Mouse (Mus musculus): ENCODE measurements around the gene Dok5. TPM values are rescaled to one million over a fixed set of nuclear protein-coding genes. Genes with fewer than 3 reads are reported as not detected.

The Dok5 gene
- polyA plus RNA-seq, 1 experiment from 2014 or later, result 6.1 TPM

DNA sequence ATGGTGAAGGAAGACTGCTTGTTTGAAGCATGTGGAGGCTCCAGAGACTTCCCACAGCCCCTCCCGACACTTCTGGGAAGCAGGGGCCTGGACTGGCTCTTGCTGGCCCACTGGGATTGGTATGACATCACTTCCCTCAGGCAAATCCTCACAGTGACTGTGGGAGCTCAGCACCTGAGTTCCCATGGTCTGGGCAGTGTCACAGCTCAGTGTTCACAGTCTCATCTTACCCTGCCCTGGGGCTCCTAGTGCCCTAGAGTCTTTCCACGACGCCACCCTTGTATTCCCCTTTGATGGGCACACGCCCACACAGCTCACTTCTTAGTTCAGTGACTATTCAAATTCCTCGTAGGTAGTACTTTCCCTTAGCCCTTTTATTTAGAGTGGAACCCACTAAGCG, 71.4 kb downstream of the Dok5 start:
- Histone ChIP-seq H3K27ac (replicated peaks) (no peak overlapping the region), H3K9ac (no peak overlapping the region), H3K4me3 (no peak overlapping the region), H3K9me3 (peaks cover 15% of the 10 kb centered on the region; the same call in 1 of the 2 replicates), H3K27me3 (replicated peaks) (no peaks in the 10 kb centered on the region), H3K4me2 (no peak overlapping the region), H3K36me3 (peaks cover 6% of the 10 kb centered on the region; the same call in 1 of the 2 replicates), H3K4me1 (no peaks in the 10 kb centered on the region)
- ATAC-seq (ENCODE audit: extremely low read depth, insufficient number of reproducible peaks, low FRiP score, low TSS enrichment), result no peak
- WGBS, result 78% methylated on average over 6 of the region's 6 CpGs

DNA sequence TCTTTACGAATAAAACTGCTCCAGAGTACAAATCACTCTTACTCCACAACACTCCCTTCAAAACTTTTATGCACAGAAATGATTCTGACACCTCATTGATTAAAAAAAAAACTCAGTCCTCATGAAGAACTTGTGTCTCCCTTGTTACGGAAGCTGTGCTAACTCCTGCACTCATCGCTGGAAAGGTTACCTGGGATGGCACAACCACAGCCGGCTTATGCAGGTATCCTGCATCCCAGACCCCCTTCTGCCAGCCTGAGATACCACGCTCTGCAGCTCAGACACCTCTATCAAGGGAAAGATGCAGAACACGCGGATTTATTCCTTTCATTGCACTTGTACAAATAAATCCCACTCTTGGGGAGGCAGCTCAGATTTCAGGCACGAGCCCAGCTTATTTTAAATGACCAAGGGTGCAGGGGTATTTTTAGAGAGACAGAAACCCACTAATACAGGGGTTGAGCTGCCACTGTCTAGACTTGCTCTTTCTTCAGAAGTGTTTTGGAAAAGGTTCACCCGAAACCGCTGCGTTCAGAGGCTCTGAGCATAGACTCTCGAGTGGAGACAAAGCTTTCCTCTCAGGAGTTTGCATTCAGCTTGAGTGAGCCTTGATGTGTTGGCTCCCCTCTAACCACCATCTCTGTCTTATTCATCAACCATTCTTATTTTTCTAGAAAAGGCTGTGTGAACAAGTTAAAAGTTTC, 76.1 kb downstream of the Dok5 start:
- H3K36me3 ChIP-seq, result no peaks in the 10 kb centered on the region
- H3K9me3 ChIP-seq, result no peaks in the 10 kb centered on the region
- no peak overlapping the region for H3K4me3 ChIP-seq
- 65% methylated on average over 12 of the region's 12 CpGs for WGBS
- no peaks in the 10 kb centered on the region for H3K27me3 ChIP-seq (replicated peaks)
- no peaks in the 10 kb centered on the region for H3K4me1 ChIP-seq
- H3K9ac ChIP-seq, result no peak overlapping the region
- ATAC-seq (ENCODE audit: extremely low read depth, insufficient number of reproducible peaks, low FRiP score, low TSS enrichment), result no peak
- H3K27ac ChIP-seq (replicated peaks), result no peak overlapping the region
- H3K4me2 ChIP-seq, result no peak overlapping the region

GRCm38 (mm10) chr2:170808259-170808789, 76.7 kb downstream of the Dok5 start:
- Histone ChIP-seq H3K9me3 (no peaks in the 10 kb centered on the region), H3K4me2 (no peak overlapping the region), H3K4me3 (no peak overlapping the region), H3K27me3 (replicated peaks) (no peaks in the 10 kb centered on the region), H3K4me1 (no peaks in the 10 kb centered on the region), H3K36me3 (no peaks in the 10 kb centered on the region), H3K27ac (replicated peaks) (no peak overlapping the region), H3K9ac (no peak overlapping the region)
- 77% methylated on average over 10 of the region's 10 CpGs for WGBS
- ATAC-seq (ENCODE audit: extremely low read depth, insufficient number of reproducible peaks, low FRiP score, low TSS enrichment), result no peak

DNA sequence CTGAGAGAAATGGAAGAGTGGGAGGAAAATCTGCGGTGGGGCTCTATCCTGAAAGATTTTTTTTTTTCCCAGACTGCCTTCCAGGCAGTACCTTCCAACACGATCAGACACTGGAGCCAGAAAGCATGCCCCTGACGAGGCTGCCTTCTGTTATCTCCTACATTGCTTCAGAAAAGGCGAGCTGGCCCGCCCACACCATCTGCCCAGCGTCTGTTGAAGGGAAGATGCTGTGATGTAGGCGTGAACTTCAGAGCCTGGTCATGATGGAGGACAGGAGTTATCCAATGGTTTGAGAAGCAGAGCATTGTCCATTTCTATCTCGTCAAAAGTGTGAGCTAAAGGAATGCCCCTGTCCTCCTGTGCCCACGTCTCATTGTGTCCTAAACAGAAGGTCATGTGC, 79.7 kb downstream of the Dok5 start:
- no peaks in the 10 kb centered on the region for H3K27me3 ChIP-seq (replicated peaks)
- no peak overlapping the region for H3K4me2 ChIP-seq
- ATAC-seq (ENCODE audit: extremely low read depth, insufficient number of reproducible peaks, low FRiP score, low TSS enrichment), result no peak
- H3K36me3 ChIP-seq, result no peaks in the 10 kb centered on the region
- H3K4me3 ChIP-seq, result no peak overlapping the region
- H3K9me3 ChIP-seq, result no peaks in the 10 kb centered on the region
- no peak overlapping the region for H3K27ac ChIP-seq (replicated peaks)
- H3K4me1 ChIP-seq, result peaks cover 10% of the 10 kb centered on the region
- 32% methylated on average over 9 of the region's 9 CpGs for WGBS
- H3K9ac ChIP-seq, result no peak overlapping the region

- no peak for ATAC-seq (ENCODE audit: extremely low read depth, insufficient number of reproducible peaks, low FRiP score, low TSS enrichment)
- WGBS, result 13% methylated on average over 8 of the region's 8 CpGs
These were observed 84.7 kb downstream of the Dok5 start for GRCm38 (mm10) chr2:170816302-170816701.

GRCm38 (mm10) chr2:170817112-170817703, 85.6 kb downstream of the Dok5 start:
- Histone ChIP-seq H3K36me3 (peaks cover 7% of the 10 kb centered on the region; the same call in 1 of the 2 replicates), H3K9ac (no peak overlapping the region), H3K4me2 (no peak overlapping the region), H3K4me1 (peaks cover 19% of the 10 kb centered on the region), H3K27ac (replicated peaks) (no peak overlapping the region), H3K27me3 (replicated peaks) (no peaks in the 10 kb centered on the region), H3K4me3 (no peak overlapping the region), H3K9me3 (peaks cover 22% of the 10 kb centered on the region)
- 75% methylated on average over 4 of the region's 4 CpGs for WGBS
- no peak for ATAC-seq (ENCODE audit: extremely low read depth, insufficient number of reproducible peaks, low FRiP score, low TSS enrichment)

More at GRCm38 (mm10) chr2:170816302-170816701, 84.7 kb downstream of the Dok5 start:
- Histone ChIP-seq H3K36me3 (peaks cover 7% of the 10 kb centered on the region; the same call in 1 of the 2 replicates), H3K9me3 (peaks cover 22% of the 10 kb centered on the region), H3K27me3 (replicated peaks) (no peaks in the 10 kb centered on the region), H3K4me3 (no peak overlapping the region), H3K9ac (no peak overlapping the region), H3K4me1 (peaks cover 19% of the 10 kb centered on the region), H3K4me2 (peak overlapping the region; percentile 26; the same call in 1 of the 2 replicates), H3K27ac (replicated peaks) (peak overlapping the region; percentile 24; the same call in 1 of the 2 replicates)

GRCm38 (mm10) chr2:170826821-170827441, 95.3 kb downstream of the Dok5 start:
- Histone ChIP-seq H3K9me3 (no peaks in the 10 kb centered on the region), H3K4me2 (peak overlapping the region; percentile 45), H3K4me3 (no peak overlapping the region), H3K9ac (no peak overlapping the region), H3K27me3 (replicated peaks) (no peaks in the 10 kb centered on the region), H3K36me3 (no peaks in the 10 kb centered on the region), H3K4me1 (0 out of 2 replicates have a peak, but pooled peaks cover 6% of the 10 kb centered on the region), H3K27ac (replicated peaks) (no peak overlapping the region)
- 65% methylated on average over 17 of the region's 17 CpGs for WGBS
- no peak for ATAC-seq (ENCODE audit: extremely low read depth, insufficient number of reproducible peaks, low FRiP score, low TSS enrichment)

DNA sequence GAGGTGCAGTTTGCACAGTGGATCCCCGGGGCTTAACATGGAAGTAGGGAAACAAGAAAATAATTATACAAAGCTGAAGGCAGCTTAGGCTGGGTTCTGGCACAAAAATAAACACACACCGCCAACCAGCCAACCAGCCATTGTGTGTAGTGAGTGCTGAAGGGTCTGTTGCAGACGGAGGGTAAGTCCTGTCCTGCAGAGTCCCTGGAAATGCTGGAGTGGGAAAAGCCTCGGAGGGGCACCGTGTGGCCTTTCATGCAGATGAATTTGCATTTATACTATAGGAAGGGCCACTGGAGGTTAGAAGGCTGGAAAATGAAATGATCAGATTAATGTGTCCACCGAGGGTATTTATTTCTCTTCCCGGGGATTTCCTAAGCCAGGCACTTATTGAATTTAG, 97.2 kb downstream of the Dok5 start:
- WGBS, result 62% methylated on average over 7 of the region's 7 CpGs
- Histone ChIP-seq H3K4me3 (no peak overlapping the region), H3K4me1 (0 out of 2 replicates have a peak, but pooled peaks cover 6% of the 10 kb centered on the region), H3K9me3 (no peaks in the 10 kb centered on the region), H3K36me3 (no peaks in the 10 kb centered on the region), H3K9ac (no peak overlapping the region), H3K4me2 (no peak overlapping the region), H3K27me3 (replicated peaks) (no peaks in the 10 kb centered on the region), H3K27ac (replicated peaks) (no peak overlapping the region)
- ATAC-seq (ENCODE audit: extremely low read depth, insufficient number of reproducible peaks, low FRiP score, low TSS enrichment), result no peak

DNA sequence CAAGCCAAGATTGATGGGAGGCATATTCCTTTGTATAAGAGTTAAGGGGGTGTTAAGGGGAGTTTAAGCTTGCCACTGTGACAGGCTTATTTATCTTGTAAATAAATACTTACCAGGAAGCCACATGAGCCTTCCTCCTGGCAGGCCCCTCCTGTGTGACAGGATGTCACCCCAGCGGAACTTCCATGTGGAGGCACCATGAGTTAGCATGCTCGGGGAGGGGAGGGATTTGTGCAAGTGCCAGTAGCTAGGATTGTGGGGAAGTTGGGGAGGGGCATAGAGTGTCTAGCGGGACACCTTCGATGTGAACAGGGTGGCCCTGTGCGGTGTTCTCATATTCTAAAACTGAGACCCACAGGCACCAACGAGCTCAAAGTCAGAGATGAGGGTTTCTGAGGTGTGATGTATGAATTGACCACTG, 97.6 kb downstream of the Dok5 start:
- H3K4me1 ChIP-seq, result 0 out of 2 replicates have a peak, but pooled peaks cover 6% of the 10 kb centered on the region
- H3K9me3 ChIP-seq, result no peaks in the 10 kb centered on the region
- H3K9ac ChIP-seq, result no peak overlapping the region
- H3K27ac ChIP-seq (replicated peaks), result no peak overlapping the region
- ATAC-seq (ENCODE audit: extremely low read depth, insufficient number of reproducible peaks, low FRiP score, low TSS enrichment), result no peak
- 67% methylated on average over 6 of the region's 6 CpGs for WGBS
- no peak overlapping the region for H3K4me2 ChIP-seq
- H3K4me3 ChIP-seq, result no peak overlapping the region
- no peaks in the 10 kb centered on the region for H3K36me3 ChIP-seq
- H3K27me3 ChIP-seq (replicated peaks), result no peaks in the 10 kb centered on the region

DNA sequence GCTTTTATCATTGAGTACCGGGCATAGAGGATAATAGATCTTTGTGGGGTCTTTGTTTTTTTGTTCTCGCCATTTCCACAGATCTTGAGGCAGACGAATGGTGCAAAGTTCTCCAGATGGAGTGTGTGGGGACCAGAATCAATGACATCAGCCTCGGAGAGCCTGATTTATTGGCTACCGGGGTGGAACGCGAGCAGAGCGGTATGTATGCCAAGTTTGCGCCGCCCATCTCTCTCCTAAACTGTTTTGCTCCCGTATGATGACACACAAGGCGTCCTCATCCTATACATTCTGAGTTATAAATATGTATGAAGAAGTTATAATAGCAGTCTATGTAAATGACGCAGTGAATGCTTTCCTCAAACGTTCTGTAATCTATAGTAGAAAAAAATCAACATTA, 98.4 kb downstream of the Dok5 start:
- Histone ChIP-seq H3K36me3 (no peaks in the 10 kb centered on the region), H3K9me3 (no peaks in the 10 kb centered on the region), H3K9ac (no peak overlapping the region), H3K27ac (replicated peaks) (no peak overlapping the region), H3K27me3 (replicated peaks) (no peaks in the 10 kb centered on the region), H3K4me1 (0 out of 2 replicates have a peak, but pooled peaks cover 6% of the 10 kb centered on the region), H3K4me3 (no peak overlapping the region), H3K4me2 (no peak overlapping the region)
- WGBS, result 84% methylated on average over 14 of the region's 14 CpGs
- ATAC-seq (ENCODE audit: extremely low read depth, insufficient number of reproducible peaks, low FRiP score, low TSS enrichment), result no peak

DNA sequence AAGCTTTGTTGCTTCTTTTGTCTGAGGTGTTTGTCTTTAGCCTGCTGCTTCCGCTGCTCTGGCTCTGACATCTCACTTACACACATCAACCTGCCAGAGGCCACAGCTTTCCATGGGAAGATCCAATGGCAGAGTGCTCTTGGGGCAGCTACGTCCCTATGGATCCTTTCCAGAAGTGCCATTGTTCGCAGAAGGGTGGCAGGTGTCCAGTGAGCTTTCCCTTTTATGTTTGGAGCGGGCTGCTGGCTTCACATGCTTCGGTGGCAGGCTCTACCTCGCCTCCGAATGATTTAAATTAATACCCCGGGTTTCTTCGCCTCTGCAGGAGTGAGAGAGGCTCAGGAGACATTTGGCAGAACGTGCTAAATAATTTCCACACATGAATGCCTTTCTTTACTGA, 105.3 kb downstream of the Dok5 start:
- Histone ChIP-seq H3K9ac (no peak overlapping the region), H3K36me3 (no peaks in the 10 kb centered on the region), H3K9me3 (no peaks in the 10 kb centered on the region), H3K27me3 (replicated peaks) (no peaks in the 10 kb centered on the region), H3K27ac (replicated peaks) (0 out of 2 replicates have a peak overlapping the region, but pooled peaks have one; percentile 28), H3K4me1 (peaks cover 25% of the 10 kb centered on the region), H3K4me3 (no peak overlapping the region), H3K4me2 (0 out of 2 replicates have a peak overlapping the region, but pooled peaks have one; percentile 1)
- no peak for ATAC-seq (ENCODE audit: extremely low read depth, insufficient number of reproducible peaks, low FRiP score, low TSS enrichment)
- 55% methylated on average over 10 of the region's 10 CpGs for WGBS

Measured in heart, embryonic 13.5 days (tissue).